Mouse (Mus musculus) MEL (cell line): ENCODE results near the gene Deup1.

Experiments used
- CHD2 ChIP-seq: IDR thresholded peaks from 2 replicates; pipeline ENCODE4 v1.6.1; 2011; ENCODE audit warnings: low read length, improper control_type of control experiment
- CTCF ChIP-seq, 3 experiments: IDR thresholded peaks in 2 of 3; conservative IDR thresholded peaks in 1 of 3; 2 replicates each; pipeline ENCODE4 v1.5.1; 2011 to 2012; ENCODE audit warnings: low read length in 3 of 3, low read depth in 2 of 3, mild to moderate bottlenecking in 2 of 3, improper control_type of control experiment in 1 of 3, inconsistent platforms in 1 of 3, mixed read lengths in 1 of 3, moderate library complexity in 1 of 3; ENCODE audit not compliant: control insufficient read depth in 1 of 3, insufficient read depth in 1 of 3, poor library complexity in 1 of 3, severe bottlenecking in 1 of 3
- EP300 ChIP-seq, 2 experiments: IDR thresholded peaks; 2 replicates each; pipeline ENCODE4 v1.6.1; 2011; ENCODE audit warnings: improper control_type of control experiment in 2 of 2, low read length in 2 of 2, low read depth in 1 of 2, mild to moderate bottlenecking in 1 of 2
- GABPA ChIP-seq: IDR thresholded peaks from 2 replicates; pipeline ENCODE4 v1.6.1; 2012; ENCODE audit warnings: low read depth, mild to moderate bottlenecking, inconsistent platforms, low read length, improper control_type of control experiment, moderate library complexity
- HCFC1 ChIP-seq: IDR thresholded peaks from 2 replicates; pipeline ENCODE4 v1.6.1; 2012; ENCODE audit warnings: low read depth, mild to moderate bottlenecking, inconsistent platforms, low read length, improper control_type of control experiment, moderate library complexity
- MAFK ChIP-seq: IDR thresholded peaks from 2 replicates; pipeline ENCODE4 v1.6.1; 2011; ENCODE audit warnings: low read depth, mild to moderate bottlenecking, low read length, improper control_type of control experiment, borderline replicate concordance
- MAX ChIP-seq: IDR thresholded peaks from 2 replicates; pipeline ENCODE4 v1.6.1; 2011; ENCODE audit warnings: low read length, improper control_type of control experiment
- MEF2A ChIP-seq: IDR thresholded peaks from 2 replicates; pipeline ENCODE4 v1.6.1; 2014; ENCODE audit warnings: low read depth, mild to moderate bottlenecking, inconsistent platforms, low read length, improper control_type of control experiment; ENCODE audit not compliant: poor library complexity, insufficient replicate concordance, severe bottlenecking; ENCODE audit errors: extremely low read depth
- POLR2A ChIP-seq, 2 experiments: IDR thresholded peaks; 2 replicates each; pipeline ENCODE4 v1.6.1; 2011 to 2012; ENCODE audit warnings: low read length in 2 of 2, mild to moderate bottlenecking in 2 of 2, control low read depth in 1 of 2, improper control_type of control experiment in 1 of 2, low read depth in 1 of 2, moderate library complexity in 1 of 2; ENCODE audit not compliant: control insufficient read depth in 1 of 2, insufficient read depth in 1 of 2, poor library complexity in 1 of 2
- TAL1 ChIP-seq: IDR thresholded peaks from 2 replicates; pipeline ENCODE4 v1.6.1; 2012; ENCODE audit warnings: mild to moderate bottlenecking, inconsistent platforms, low read length, moderate library complexity, mixed read lengths
- TCF12 ChIP-seq: IDR thresholded peaks from 2 replicates; pipeline ENCODE4 v1.6.1; 2014; ENCODE audit warnings: low read depth, mild to moderate bottlenecking, inconsistent platforms, low read length, improper control_type of control experiment, moderate library complexity

- TF ChIP-seq MAFK (no peak), CTCF (IDR thresholded peaks at IDR 0.05 in 2 of 3, conservative IDR thresholded peaks at IDR 0.05 in 1 of 3; ENCODE audit: control insufficient read depth in 1 of 3, insufficient read depth in 1 of 3, low read depth in 2 of 3, low read length in 3 of 3, poor library complexity in 1 of 3, severe bottlenecking in 1 of 3) (no peak), CHD2 (no peak), TAL1 (no peak), HCFC1 (no peak), POLR2A (IDR thresholded peaks at IDR 0.05; ENCODE audit: control insufficient read depth in 1 of 2, insufficient read depth in 1 of 2, low read depth in 1 of 2, low read length in 2 of 2, poor library complexity in 1 of 2) (no peak), MAX (no peak), EP300 (IDR thresholded peaks at IDR 0.05; ENCODE audit: low read depth in 1 of 2, low read length in 2 of 2) (no peak), MEF2A (no peak), TCF12 (no peak), GABPA (no peak)
These were observed 93.6 kb downstream of the Deup1 start for GRCm38 (mm10) chr9:15534110-15534509.
